Mouse (Mus musculus) liver, embryonic 14.5 days (tissue): Measurements from ENCODE around the gene Elmo2. TPM values are rescaled to one million over a fixed set of nuclear protein-coding genes. Genes with fewer than 3 reads are reported as not detected.

Experiments
- ATAC-seq: fragments of 200-750 bp; cut with Nextera tagmentation; 2 replicates; pipeline ENCODE4 v1.8.0; 2017; ENCODE audit warnings: moderate number of reproducible peaks, mild to moderate bottlenecking, moderate library complexity; ENCODE audit not compliant: insufficient read depth
- DNase-seq, 3 experiments: peaks; one replicate each; pipeline ENCODE4 v3.0.0-alpha.2; 2012 to 2013; ENCODE audit warnings: low read depth in 3 of 3, low spot score in 3 of 3
- H3K27ac ChIP-seq: fragments of 300-500 bp; sonication (generic); 2 replicates; pipeline ENCODE4 v1.5.1; 2014; ENCODE audit warnings: moderate library complexity, mild to moderate bottlenecking, control low read depth, inconsistent platforms
- H3K27me3 ChIP-seq: fragments of 300-500 bp; sonication (generic); 2 replicates; pipeline ENCODE4 v1.6.1; 2014; ENCODE audit warnings: mild to moderate bottlenecking, low read length, moderate library complexity; ENCODE audit not compliant: control insufficient read depth, insufficient read depth
- H3K36me3 ChIP-seq: fragments of 300-500 bp; sonication (generic); replicated peaks from 2 replicates; pipeline ENCODE4 v1.6.1; 2014; ENCODE audit warnings: low read depth; ENCODE audit not compliant: control insufficient read depth, insufficient read depth
- H3K4me1 ChIP-seq, 2 experiments: fragments of 200-500 bp in 1 of 2; fragments of 300-500 bp in 1 of 2; sonication (generic) in 1 of 2; replicated peaks; 2 replicates each; pipeline ENCODE4 v1.6.1; 2012 to 2014; ENCODE audit warnings: antibody characterized with exemption in 1 of 2, inconsistent platforms in 1 of 2, low read length in 1 of 2; ENCODE audit not compliant: control insufficient read depth in 2 of 2, insufficient read depth in 2 of 2
- H3K4me2 ChIP-seq: fragments of 300-500 bp; sonication (generic); 2 replicates; pipeline ENCODE4 v1.6.1; 2014; ENCODE audit warnings: low read depth, mild to moderate bottlenecking, control low read depth, moderate library complexity
- H3K4me3 ChIP-seq, 2 experiments: fragments of 200-500 bp in 1 of 2; fragments of 300-500 bp in 1 of 2; sonication (generic) in 1 of 2; 2 replicates each; pipeline ENCODE4 v1.5.1; 2012 to 2014; ENCODE audit warnings: low read depth in 2 of 2, low read length in 2 of 2, mild to moderate bottlenecking in 2 of 2, control low read depth in 1 of 2, inconsistent platforms in 1 of 2, moderate library complexity in 1 of 2; ENCODE audit not compliant: insufficient read depth in 1 of 2
- H3K9ac ChIP-seq: fragments of 300-500 bp; sonication (generic); replicated peaks from 2 replicates; pipeline ENCODE4 v1.6.1; 2014; ENCODE audit warnings: mild to moderate bottlenecking, control low read depth, moderate library complexity
- H3K9me3 ChIP-seq: fragments of 300-500 bp; sonication (generic); 2 replicates; pipeline ENCODE4 v1.6.1; 2016; ENCODE audit warnings: low read length, mixed read lengths; ENCODE audit not compliant: control insufficient read depth
- CTCF ChIP-seq: IDR thresholded peaks from 2 replicates; pipeline ENCODE4 v1.5.1; 2016; ENCODE audit warnings: antibody characterized with exemption, low read depth, control low read depth
- EP300 ChIP-seq: IDR thresholded peaks from 2 replicates; pipeline ENCODE4 v1.6.1; 2016; ENCODE audit warnings: antibody characterized with exemption, low read depth
- WGBS: fragments of 180-500 bp; shearing (Covaris S2); extraction: QIAGEN DNeasy Blood & Tissue Kit; methylation state at CpG from one replicate; pipeline ENCODE4 v1.1.7; 2014; ENCODE audit not compliant: insufficient replicate concordance; 5-methylcytosine and 5-hydroxymethylcytosine counted together
- polyA plus RNA-seq, 2 experiments: library from polyadenylated mRNA; depleted of rRNA in 1 of 2; stranded (reverse) in 1 of 2; unstranded in 1 of 2; fragments of >200 nt; fragmentation: Nextera tagmentation in 1 of 2; extraction: Ambion mirVana in 1 of 2; gene quantifications; 2 replicates each; pipeline versions ENCODE4 v1.2.1 to v1.2.3; 2012 to 2014

The Elmo2 gene
- polyA plus RNA-seq, 2 experiments: 10.2 to 13.1 TPM

DNA sequence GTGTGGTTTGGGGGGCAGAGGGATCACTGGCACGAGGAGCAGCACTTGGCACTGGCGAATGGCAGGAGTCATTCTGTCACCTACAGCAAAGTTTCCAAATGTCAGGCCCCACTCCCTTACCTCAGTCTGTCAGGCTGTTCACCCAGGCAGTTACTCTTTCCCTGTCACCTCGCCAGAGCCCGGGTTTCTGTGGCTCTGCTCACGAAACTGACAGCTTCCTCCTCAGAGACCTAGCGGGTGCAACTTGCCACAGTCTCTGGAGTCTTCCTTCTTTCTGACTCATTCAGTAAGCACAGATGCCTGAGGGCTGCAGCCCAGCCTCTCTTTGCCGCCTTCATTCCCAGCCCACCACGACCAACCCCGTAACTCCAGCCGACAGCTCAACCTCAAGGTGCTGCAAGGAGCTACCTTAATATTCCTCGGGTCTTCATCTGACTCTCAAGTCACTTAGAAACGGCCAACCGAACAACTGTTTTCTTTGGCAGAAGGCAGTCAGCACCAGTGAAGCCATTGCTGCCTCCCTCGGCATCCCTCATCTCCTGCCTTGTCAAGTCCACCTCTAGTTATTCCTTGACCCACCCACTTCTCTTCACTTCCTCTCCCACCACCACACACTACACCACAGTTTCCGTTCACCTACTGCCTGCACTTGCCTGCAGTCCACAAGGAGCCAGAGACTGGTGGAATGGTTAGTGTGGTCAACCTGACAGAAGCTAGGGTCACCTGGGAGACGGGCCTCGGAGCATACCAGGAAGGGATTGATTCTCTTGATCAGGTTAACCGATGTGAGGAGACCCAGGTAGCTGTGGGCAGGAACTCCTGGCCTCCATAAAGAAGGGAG lies 39.7 kb downstream of the Elmo2 start:
- ATAC-seq (no peak), DNase-seq (no peak)
- peaks cover 8% of the 10 kb centered on the region in 2 experiments for H3K4me1 ChIP-seq
- peak overlapping the region; percentile 67 for H3K4me2 ChIP-seq
- TF ChIP-seq EP300 (no peak), CTCF (no peak)
- H3K27ac ChIP-seq: no peak overlapping the region
- no peaks in the 10 kb centered on the region for H3K36me3 ChIP-seq
- no peaks in the 10 kb centered on the region for H3K27me3 ChIP-seq
- H3K4me3 ChIP-seq: peak overlapping the region; percentile 80 to 88
- WGBS: 19% methylated on average over 18 of the region's 18 CpGs
- H3K9me3 ChIP-seq: no peaks in the 10 kb centered on the region
- peak overlapping the region; percentile 74 for H3K9ac ChIP-seq

- no peaks in the 10 kb centered on the region for H3K36me3 ChIP-seq
- H3K27ac ChIP-seq: no peak overlapping the region
- H3K9me3 ChIP-seq: no peaks in the 10 kb centered on the region
- no peaks in the 10 kb centered on the region for H3K27me3 ChIP-seq
- 35% methylated on average over 8 of the region's 8 CpGs for WGBS
- H3K4me2 ChIP-seq: peak overlapping the region; percentile 67; the same call in 1 of the 2 replicates
- no peak overlapping the region for H3K4me3 ChIP-seq
- H3K9ac ChIP-seq: no peak overlapping the region
- no peak for DNase-seq
- ATAC-seq: no peak
- no peak for TF ChIP-seq EP300
- no peak for TF ChIP-seq CTCF
- H3K4me1 ChIP-seq: peaks cover 8% of the 10 kb centered on the region in 2 experiments
Observed at GRCm38 (mm10) chr2:165285621-165286020, 40.7 kb downstream of the Elmo2 start.

- TF ChIP-seq CTCF: no peak
- no peak for TF ChIP-seq EP300
- no peaks in the 10 kb centered on the region for H3K27me3 ChIP-seq
- 66% methylated on average over 3 of the region's 3 CpGs for WGBS
- H3K36me3 ChIP-seq: no peaks in the 10 kb centered on the region
- ATAC-seq: 0 out of 2 replicates have a peak, but pooled peaks have one; percentile 13
- H3K4me3 ChIP-seq: no peak overlapping the region
- peaks cover 8% of the 10 kb centered on the region in 2 experiments for H3K4me1 ChIP-seq
- no peak overlapping the region for H3K4me2 ChIP-seq
- no peak overlapping the region for H3K9ac ChIP-seq
- DNase-seq: no peak
- no peak overlapping the region for H3K27ac ChIP-seq
- H3K9me3 ChIP-seq: no peaks in the 10 kb centered on the region
Observed at GRCm38 (mm10) chr2:165285034-165285433, 41.2 kb downstream of the Elmo2 start.

GRCm38 (mm10) chr2:165284377-165284776 lies 41.9 kb downstream of the Elmo2 start:
- H3K27ac ChIP-seq: no peak overlapping the region
- no peak overlapping the region for H3K4me3 ChIP-seq
- H3K36me3 ChIP-seq: no peaks in the 10 kb centered on the region
- ATAC-seq: no peak
- no peak for TF ChIP-seq EP300
- H3K9ac ChIP-seq: no peak overlapping the region
- H3K9me3 ChIP-seq: no peaks in the 10 kb centered on the region
- WGBS: 68% methylated on average over 7 of the region's 7 CpGs
- no peak for DNase-seq
- H3K27me3 ChIP-seq: no peaks in the 10 kb centered on the region
- no peak overlapping the region for H3K4me2 ChIP-seq
- peaks cover 8% of the 10 kb centered on the region in 2 experiments for H3K4me1 ChIP-seq

DNA sequence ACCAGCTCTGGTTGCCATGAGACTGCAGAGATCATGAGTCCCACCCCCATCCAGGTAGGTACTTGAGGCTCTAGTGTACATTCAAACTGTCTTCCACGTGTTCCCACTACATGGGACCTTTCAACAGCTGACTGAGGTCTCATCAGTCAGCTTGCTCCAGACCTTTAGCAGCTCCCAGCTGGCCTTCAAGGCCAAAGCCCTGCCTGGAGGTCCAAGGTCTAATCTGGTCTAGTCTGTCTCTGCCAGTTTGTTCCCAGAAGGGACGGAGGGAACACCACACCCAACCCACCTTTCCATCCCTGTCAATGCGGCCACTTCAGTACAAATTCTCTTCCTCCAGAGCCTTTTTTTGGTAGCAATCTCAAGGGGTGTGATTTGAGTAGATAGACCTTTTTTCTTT lies 42.6 kb downstream of the Elmo2 start:
- DNase-seq (no peak), ATAC-seq (no peak)
- no peaks in the 10 kb centered on the region for H3K9me3 ChIP-seq
- no peak overlapping the region for H3K4me2 ChIP-seq
- TF ChIP-seq EP300: no peak
- no peak for TF ChIP-seq CTCF
- H3K4me1 ChIP-seq: peaks cover 8% of the 10 kb centered on the region in 2 experiments
- H3K27ac ChIP-seq: no peak overlapping the region
- no peaks in the 10 kb centered on the region for H3K27me3 ChIP-seq
- WGBS: 72% methylated on average over 3 of the region's 3 CpGs
- no peak overlapping the region for H3K9ac ChIP-seq
- H3K36me3 ChIP-seq: no peaks in the 10 kb centered on the region
- H3K4me3 ChIP-seq: no peak overlapping the region
